Mouse (Mus musculus) embryonic facial prominence, embryonic 15.5 days (tissue): ENCODE measurements around the gene Cox8a. TPM values are rescaled to one million over a fixed set of nuclear protein-coding genes. Genes with fewer than 3 reads are reported as not detected.

Experiments used
- ATAC-seq: fragments of 200-750 bp; cut with Nextera tagmentation; 2 replicates; pipeline ENCODE4 v1.8.0; 2017; ENCODE audit warnings: low read depth, moderate TSS enrichment; ENCODE audit not compliant: insufficient number of reproducible peaks, low FRiP score, low TSS enrichment
- H3K27ac ChIP-seq: fragments of 300-500 bp; sonication (generic); replicated peaks from 2 replicates; pipeline ENCODE4 v1.5.1; 2015; ENCODE audit warnings: mild to moderate bottlenecking, inconsistent platforms
- H3K27me3 ChIP-seq: fragments of 300-500 bp; sonication (generic); 2 replicates; pipeline ENCODE4 v1.6.1; 2015; ENCODE audit warnings: inconsistent platforms
- H3K36me3 ChIP-seq: fragments of 300-500 bp; sonication (generic); 2 replicates; pipeline ENCODE4 v1.6.1; 2015; ENCODE audit warnings: mild to moderate bottlenecking, inconsistent platforms
- H3K4me1 ChIP-seq: fragments of 300-500 bp; sonication (generic); 2 replicates; pipeline ENCODE4 v1.6.1; 2015; ENCODE audit warnings: inconsistent platforms
- H3K4me2 ChIP-seq: fragments of 300-500 bp; sonication (generic); replicated peaks from 2 replicates; pipeline ENCODE4 v1.6.1; 2015; ENCODE audit warnings: mild to moderate bottlenecking, inconsistent platforms
- H3K4me3 ChIP-seq: fragments of 300-500 bp; sonication (generic); replicated peaks from 2 replicates; pipeline ENCODE4 v1.5.1; 2015; ENCODE audit warnings: mild to moderate bottlenecking, inconsistent platforms
- H3K9ac ChIP-seq: fragments of 300-500 bp; sonication (generic); 2 replicates; pipeline ENCODE4 v1.6.1; 2015; ENCODE audit warnings: inconsistent platforms
- H3K9me3 ChIP-seq: fragments of 300-500 bp; sonication (generic); replicated peaks from 2 replicates; pipeline ENCODE4 v1.6.1; 2016; ENCODE audit warnings: inconsistent platforms
- WGBS: fragments of 180-500 bp; shearing (Covaris S2); methylation state at CpG from one replicate; pipeline ENCODE4 v1.1.7; 2015; 5-methylcytosine and 5-hydroxymethylcytosine counted together
- polyA plus RNA-seq: library from polyadenylated mRNA; unstranded; fragments of >200 nt; fragmentation: Nextera tagmentation; extraction: Ambion mirVana; gene quantifications from 2 replicates; pipeline ENCODE4 v1.2.1, GENCODE M21; 2015

Gene Cox8a
- polyA plus RNA-seq, 1 experiment from 2014 or later = 822 TPM

DNA sequence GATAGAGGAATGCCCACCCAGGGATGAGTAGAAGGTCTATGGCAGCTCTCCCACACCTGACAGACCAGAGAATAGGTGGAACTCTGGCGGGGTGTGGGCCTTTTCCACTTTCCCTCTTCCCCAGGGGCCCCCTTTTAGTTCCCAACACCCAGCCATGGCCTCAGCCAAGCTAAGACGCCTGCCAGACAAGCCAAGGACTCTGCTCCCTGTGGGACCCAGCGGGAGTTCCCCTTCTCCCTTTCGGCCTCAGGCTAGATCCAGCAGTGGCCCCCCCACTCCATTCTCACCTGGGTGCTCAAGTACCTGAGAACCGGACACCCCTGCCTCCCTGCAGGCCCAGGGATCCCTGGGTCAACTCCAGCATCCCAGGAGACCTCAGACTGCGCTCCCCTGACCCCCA, 4.8 kb upstream of the Cox8a start:
- Histone ChIP-seq H3K4me3 (no peak overlapping the region), H3K36me3 (peaks cover 15% of the 10 kb centered on the region), H3K9ac (no peak overlapping the region), H3K9me3 (no peaks in the 10 kb centered on the region), H3K4me1 (peaks cover 7% of the 10 kb centered on the region), H3K4me2 (no peak overlapping the region), H3K27ac (no peak overlapping the region), H3K27me3 (no peaks in the 10 kb centered on the region)
- WGBS = 86% methylated on average over 6 of the region's 6 CpGs
- no peak for ATAC-seq

- Histone ChIP-seq H3K27me3 (no peaks in the 10 kb centered on the region), H3K9me3 (no peaks in the 10 kb centered on the region), H3K9ac (no peak overlapping the region), H3K4me1 (peaks cover 31% of the 10 kb centered on the region), H3K4me2 (no peak overlapping the region), H3K27ac (no peak overlapping the region), H3K4me3 (no peak overlapping the region), H3K36me3 (peaks cover 23% of the 10 kb centered on the region)
- WGBS = 95% methylated on average over 5 of the region's 5 CpGs
- ATAC-seq = no peak
Measured at GRCm38 (mm10) chr19:7218753-7219152, 1.3 kb upstream of the Cox8a start.

GRCm38 (mm10) chr19:7217926-7218267, 481 bp upstream of the Cox8a start:
- Histone ChIP-seq H3K9ac (peak overlapping the region; percentile 74), H3K4me3 (peak overlapping the region; percentile 84), H3K36me3 (peaks cover 29% of the 10 kb centered on the region), H3K27me3 (no peaks in the 10 kb centered on the region), H3K4me1 (peaks cover 31% of the 10 kb centered on the region), H3K9me3 (no peaks in the 10 kb centered on the region), H3K4me2 (peak overlapping the region; percentile 58), H3K27ac (no peak overlapping the region)
- no peak for ATAC-seq
- WGBS = 10% methylated on average over 6 of the region's 6 CpGs

DNA sequence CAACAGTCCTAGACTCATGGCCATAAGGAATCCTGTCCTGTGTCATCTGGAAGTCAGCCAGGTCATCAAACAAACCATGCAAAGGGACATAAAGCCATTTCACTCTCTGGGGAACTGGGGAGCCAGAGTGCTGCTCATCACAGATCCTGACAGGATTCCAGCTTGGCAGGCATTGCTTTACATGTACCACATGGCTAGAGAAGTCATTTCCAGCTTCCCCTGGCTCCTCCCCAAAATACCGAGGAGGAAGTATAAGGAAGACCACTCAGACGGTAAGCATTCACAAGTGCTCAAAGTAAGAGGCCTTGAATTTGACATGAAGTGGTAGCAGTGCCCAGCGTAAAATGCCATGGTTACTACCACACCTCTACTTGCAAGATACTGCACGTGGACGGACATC, 2.9 kb downstream of the Cox8a start:
- 79% methylated on average over 5 of the region's 5 CpGs for WGBS
- no peak overlapping the region for H3K27ac ChIP-seq
- peaks cover 31% of the 10 kb centered on the region for H3K4me1 ChIP-seq
- H3K4me3 ChIP-seq = no peak overlapping the region
- ATAC-seq = no peak
- no peak overlapping the region for H3K9ac ChIP-seq
- no peaks in the 10 kb centered on the region for H3K9me3 ChIP-seq
- H3K4me2 ChIP-seq = no peak overlapping the region
- no peaks in the 10 kb centered on the region for H3K27me3 ChIP-seq
- peaks cover 36% of the 10 kb centered on the region for H3K36me3 ChIP-seq

DNA sequence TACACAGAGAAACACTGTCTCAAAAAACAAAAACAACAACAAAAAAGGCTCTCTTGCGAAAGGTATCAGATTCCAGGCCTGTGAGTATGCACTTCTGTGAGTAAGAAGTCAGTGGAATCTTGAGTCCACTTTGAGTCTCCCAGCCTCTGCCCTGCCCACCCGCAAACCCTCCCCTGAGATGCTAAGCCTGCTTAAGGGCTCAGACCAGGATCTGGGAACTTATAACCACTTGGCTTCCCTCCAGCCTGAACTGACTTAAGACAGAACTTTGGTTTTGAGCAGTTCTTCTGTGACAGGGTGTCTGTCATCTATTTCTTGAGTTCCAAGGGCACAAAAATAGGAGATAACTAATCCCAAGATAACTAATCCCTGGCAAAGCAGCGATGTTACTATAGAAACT, 4.4 kb downstream of the Cox8a start:
- 85% methylated on average over 3 of the region's 3 CpGs for WGBS
- H3K4me1 ChIP-seq = peaks cover 27% of the 10 kb centered on the region
- no peaks in the 10 kb centered on the region for H3K27me3 ChIP-seq
- H3K4me3 ChIP-seq = no peak overlapping the region
- H3K4me2 ChIP-seq = no peak overlapping the region
- H3K9me3 ChIP-seq = no peaks in the 10 kb centered on the region
- no peak for ATAC-seq
- no peak overlapping the region for H3K9ac ChIP-seq
- peaks cover 36% of the 10 kb centered on the region for H3K36me3 ChIP-seq
- no peak overlapping the region for H3K27ac ChIP-seq

- WGBS = 74% methylated on average over 1 of the region's 1 CpGs
- Histone ChIP-seq H3K4me3 (no peak overlapping the region), H3K27ac (no peak overlapping the region), H3K4me2 (no peak overlapping the region), H3K36me3 (peaks cover 36% of the 10 kb centered on the region), H3K9ac (no peak overlapping the region), H3K4me1 (peaks cover 24% of the 10 kb centered on the region), H3K9me3 (no peaks in the 10 kb centered on the region), H3K27me3 (no peaks in the 10 kb centered on the region)
- ATAC-seq = no peak
Measured at GRCm38 (mm10) chr19:7212216-7212615, 5.2 kb downstream of the Cox8a start.

DNA sequence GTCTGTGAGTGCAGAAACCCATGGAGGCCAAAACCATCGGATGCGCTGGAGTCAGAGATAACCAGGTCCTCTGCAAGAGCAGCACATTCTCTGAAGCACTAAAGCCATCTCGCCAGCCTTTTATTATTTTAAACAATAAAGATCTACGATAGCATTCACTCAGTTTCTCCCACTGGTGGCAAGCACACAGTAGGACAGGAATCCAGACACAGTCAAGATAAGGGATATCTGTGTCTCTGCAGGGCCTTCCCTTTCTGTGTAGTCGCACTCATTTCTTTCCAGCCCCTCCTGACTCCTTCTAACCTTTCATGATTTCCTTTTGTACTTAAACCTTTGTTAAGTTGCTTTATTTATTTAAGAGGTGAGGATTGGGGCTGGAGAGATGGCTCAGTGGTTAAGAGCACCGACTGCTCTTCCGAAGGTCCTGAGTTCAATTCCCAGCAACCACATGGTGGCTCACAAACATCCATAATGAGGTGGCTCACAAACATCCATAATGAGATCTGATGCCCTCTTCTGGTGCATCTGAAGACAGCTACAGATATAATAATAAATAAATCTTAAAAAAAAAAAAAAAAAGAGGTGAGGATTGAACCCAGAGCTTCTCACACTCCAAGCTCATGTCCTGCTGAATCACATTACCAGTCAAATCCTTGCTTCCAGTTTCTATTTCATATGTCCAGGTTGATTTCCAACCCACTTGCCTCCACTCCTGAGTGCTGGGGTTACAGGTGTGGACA, 7.3 kb downstream of the Cox8a start:
- Histone ChIP-seq H3K4me3 (no peak overlapping the region), H3K4me1 (peaks cover 19% of the 10 kb centered on the region), H3K27me3 (no peaks in the 10 kb centered on the region), H3K27ac (no peak overlapping the region), H3K4me2 (no peak overlapping the region), H3K9ac (no peak overlapping the region), H3K36me3 (peaks cover 25% of the 10 kb centered on the region), H3K9me3 (no peaks in the 10 kb centered on the region)
- no peak for ATAC-seq
- WGBS = 94% methylated on average over 7 of the region's 7 CpGs

DNA sequence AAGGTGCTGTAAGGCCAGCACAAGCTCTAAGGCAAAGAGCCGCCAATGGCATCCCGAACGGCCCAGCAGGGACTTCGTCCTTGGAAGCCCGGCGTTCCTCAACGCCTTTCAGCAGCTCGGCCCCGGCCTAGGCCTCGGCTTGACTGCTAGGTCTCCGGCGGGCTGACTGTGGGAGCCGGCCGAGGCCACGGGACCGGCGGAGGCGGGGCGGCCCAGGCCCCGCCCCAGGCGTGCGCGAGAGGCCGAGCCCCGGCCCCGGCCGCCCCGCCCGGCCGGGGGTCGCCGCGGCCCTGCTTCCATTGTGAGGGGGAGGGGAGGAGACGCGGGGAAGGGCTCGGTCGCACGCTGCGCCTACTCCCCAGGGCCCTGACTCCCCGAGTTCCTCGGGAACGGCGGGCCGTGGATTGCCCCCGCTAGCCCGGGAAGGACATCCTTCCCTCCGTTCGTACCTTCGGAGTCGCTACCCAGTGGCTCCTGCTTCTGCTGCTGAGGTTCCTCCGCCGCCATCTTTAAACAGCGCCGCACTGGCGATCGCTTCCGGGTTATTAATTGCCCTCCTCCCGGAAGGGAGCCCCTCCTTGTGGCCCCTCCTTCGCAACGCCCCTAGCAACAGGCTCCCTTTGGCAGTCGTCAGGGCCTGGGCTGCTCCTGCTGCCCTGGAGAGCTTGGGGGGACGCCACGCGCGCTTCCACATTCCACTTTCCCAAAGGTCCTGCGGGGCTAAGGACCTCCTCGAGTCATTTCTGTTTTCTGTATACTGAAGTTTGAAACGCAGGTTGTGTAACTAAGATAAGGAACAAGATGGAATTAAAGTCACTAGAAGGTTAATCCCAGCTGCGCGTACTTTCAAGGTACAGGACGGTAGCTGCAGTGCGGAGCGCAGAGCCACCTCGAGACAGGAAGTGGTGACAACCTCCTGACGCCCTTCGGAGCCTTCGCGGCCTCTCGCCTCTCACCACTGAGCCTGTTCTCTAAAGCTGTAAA, 11.4 kb downstream of the Cox8a start, which contains the start of gene Otub1:
TSS of gene Otub1 (minus strand) at position 564 of the 984 bp plus-strand sequence.
- Histone ChIP-seq H3K4me3 (peak within 1 kb of the TSS; percentile 89), H3K4me2 (peak within 1 kb of the TSS; percentile 66), H3K27ac (peak within 1 kb of the TSS; percentile 99), H3K36me3 (peaks cover 32% of the 10 kb centered on the region), H3K9ac (peak within 1 kb of the TSS; percentile 76), H3K4me1 (peaks cover 33% of the 10 kb centered on the region), H3K9me3 (no peaks in the 10 kb centered on the region), H3K27me3 (no peaks in the 10 kb centered on the region)
- peak; percentile 96 for ATAC-seq
- under 1% methylated on average over 79 of the region's 79 CpGs for WGBS

DNA sequence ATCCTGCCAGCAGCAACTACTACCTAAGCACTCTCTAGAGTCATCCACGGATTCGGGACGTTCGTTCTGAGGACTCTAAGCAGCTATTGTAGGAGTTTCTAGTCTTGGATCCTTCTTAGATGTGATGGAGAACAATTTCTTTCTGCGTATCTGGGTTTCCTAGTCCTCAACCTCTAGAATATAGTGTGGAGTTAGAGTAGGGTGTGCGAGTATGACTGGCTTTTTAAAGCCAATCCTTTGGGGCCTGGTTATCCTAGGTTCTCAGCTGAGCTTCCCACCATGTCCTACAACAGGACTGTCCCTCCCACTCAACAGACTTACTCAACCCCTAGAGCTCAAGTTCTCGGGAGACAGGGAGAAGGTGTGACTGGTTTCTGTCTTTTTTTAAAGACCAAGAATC, 12.1 kb downstream of the Cox8a start:
- peaks cover 39% of the 10 kb centered on the region for H3K36me3 ChIP-seq
- H3K4me3 ChIP-seq = peak overlapping the region; percentile 89
- no peaks in the 10 kb centered on the region for H3K9me3 ChIP-seq
- H3K27ac ChIP-seq = peak overlapping the region; percentile 99
- peak overlapping the region; percentile 76 for H3K9ac ChIP-seq
- no peaks in the 10 kb centered on the region for H3K27me3 ChIP-seq
- WGBS = 20% methylated on average over 7 of the region's 7 CpGs
- peak overlapping the region; percentile 66 for H3K4me2 ChIP-seq
- no peak for ATAC-seq
- H3K4me1 ChIP-seq = peaks cover 33% of the 10 kb centered on the region

DNA sequence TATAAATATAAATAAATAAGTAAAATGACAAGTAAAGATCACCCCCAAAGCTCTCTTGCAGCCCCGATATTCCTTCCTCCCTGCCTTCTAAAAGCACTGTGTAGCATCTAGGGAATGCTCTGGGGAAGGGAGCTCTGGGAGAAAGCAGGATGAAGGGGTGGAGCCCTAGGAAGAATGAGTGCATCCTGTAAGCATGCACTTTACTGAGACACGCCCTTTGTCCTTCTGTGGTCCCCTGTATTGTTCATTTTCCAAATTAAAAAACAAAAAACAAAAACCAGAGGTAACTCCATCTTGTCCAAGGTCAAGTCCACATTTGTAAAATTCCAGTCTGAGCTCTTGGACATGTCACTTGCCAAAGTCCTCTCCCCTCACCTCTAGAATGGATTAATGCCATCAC, 12.5 kb downstream of the Cox8a start:
- ATAC-seq = no peak
- peaks cover 33% of the 10 kb centered on the region for H3K4me1 ChIP-seq
- H3K9me3 ChIP-seq = no peaks in the 10 kb centered on the region
- peaks cover 44% of the 10 kb centered on the region for H3K36me3 ChIP-seq
- H3K27ac ChIP-seq = peak overlapping the region; percentile 99; the same call in 1 of the 2 replicates
- WGBS = 48% methylated on average over 2 of the region's 2 CpGs
- H3K4me3 ChIP-seq = peak overlapping the region; percentile 89
- H3K9ac ChIP-seq = peak overlapping the region; percentile 76; the same call in 1 of the 2 replicates
- H3K4me2 ChIP-seq = peak overlapping the region; percentile 66
- H3K27me3 ChIP-seq = no peaks in the 10 kb centered on the region

- H3K4me2 ChIP-seq = no peak overlapping the region
- H3K27me3 ChIP-seq = no peaks in the 10 kb centered on the region
- no peak overlapping the region for H3K4me3 ChIP-seq
- H3K36me3 ChIP-seq = peaks cover 71% of the 10 kb centered on the region
- WGBS = 29% methylated on average over 1 of the region's 1 CpGs
- peaks cover 43% of the 10 kb centered on the region for H3K4me1 ChIP-seq
- no peak for ATAC-seq
- no peak overlapping the region for H3K9ac ChIP-seq
- no peak overlapping the region for H3K27ac ChIP-seq
- no peaks in the 10 kb centered on the region for H3K9me3 ChIP-seq
Measured at GRCm38 (mm10) chr19:7200427-7200826, 17.0 kb downstream of the Cox8a start.
